Mouse (Mus musculus) embryonic fibroblast, embryonic 13.5 days (primary cell): Measurements from ENCODE around the gene Hoxa6. TPM values are rescaled to one million over a fixed set of nuclear protein-coding genes. Genes with fewer than 3 reads are reported as not detected.

Experiments
- H3K27ac ChIP-seq: 2 replicates; pipeline ENCODE4 v1.5.1; 2012; ENCODE audit warnings: low read length, control low read depth, inconsistent platforms; ENCODE audit not compliant: insufficient read depth
- H3K4me1 ChIP-seq: 2 replicates; pipeline ENCODE4 v1.6.1; 2011; ENCODE audit warnings: low read length; ENCODE audit not compliant: control insufficient read depth, insufficient read depth
- H3K4me3 ChIP-seq: 2 replicates; pipeline ENCODE4 v1.5.1; 2011; ENCODE audit warnings: mild to moderate bottlenecking, control low read depth, low read length; ENCODE audit not compliant: insufficient read depth
- CTCF ChIP-seq: IDR thresholded peaks from 2 replicates; pipeline ENCODE4 v1.5.1; 2011; ENCODE audit warnings: mild to moderate bottlenecking, control low read depth, low read length, moderate library complexity, borderline replicate concordance; ENCODE audit not compliant: insufficient read depth
- POLR2A ChIP-seq: IDR thresholded peaks from 2 replicates; pipeline ENCODE4 v1.6.1; 2011; ENCODE audit warnings: low read depth, mild to moderate bottlenecking, control low read depth, low read length, moderate library complexity
- polyA plus RNA-seq: library from polyadenylated mRNA; stranded (reverse); fragments of >200 nt; gene quantifications from 2 replicates; pipeline ENCODE4 v1.2.4, GENCODE M21; 2011; ENCODE audit warnings: low read depth; ENCODE audit not compliant: missing spikeins, insufficient read length

The Hoxa6 gene
- polyA plus RNA-seq, 1 experiment = 2.8 TPM

GRCm38 (mm10) chr6:52190906-52191810 lies 17.4 kb downstream of the Hoxa6 start, which contains the start of gene Hoxa4:
Gene Hoxa4, minus strand, starts transcription at chr6:52191753.
- peak within 1 kb of the TSS; percentile 61 for H3K4me3 ChIP-seq
- TF ChIP-seq CTCF (no peak), POLR2A (no peak)
- H3K27ac ChIP-seq = peak within 1 kb of the TSS; percentile 59
- H3K4me1 ChIP-seq = peaks cover 9% of the 10 kb centered on the region

- TF ChIP-seq CTCF = no peak
- TF ChIP-seq POLR2A = no peak
- H3K27ac ChIP-seq = peak overlapping the region; percentile 39
- peak overlapping the region; percentile 24; the same call in 1 of the 2 replicates for H3K4me3 ChIP-seq
- peaks cover 11% of the 10 kb centered on the region for H3K4me1 ChIP-seq
These were observed 18.1 kb downstream of the Hoxa6 start for GRCm38 (mm10) chr6:52190410-52190809.

GRCm38 (mm10) chr6:52189909-52190308 lies 18.6 kb downstream of the Hoxa6 start:
- TF ChIP-seq CTCF (no peak), POLR2A (no peak)
- peak overlapping the region; percentile 3; the same call in 1 of the 2 replicates for H3K27ac ChIP-seq
- H3K4me1 ChIP-seq = peaks cover 11% of the 10 kb centered on the region
- H3K4me3 ChIP-seq = no peak overlapping the region

- peaks cover 11% of the 10 kb centered on the region for H3K4me1 ChIP-seq
- no peak overlapping the region for H3K4me3 ChIP-seq
- no peak overlapping the region for H3K27ac ChIP-seq
- TF ChIP-seq CTCF = no peak
- TF ChIP-seq POLR2A = no peak
These were observed 19.3 kb downstream of the Hoxa6 start for GRCm38 (mm10) chr6:52189172-52189591.

DNA sequence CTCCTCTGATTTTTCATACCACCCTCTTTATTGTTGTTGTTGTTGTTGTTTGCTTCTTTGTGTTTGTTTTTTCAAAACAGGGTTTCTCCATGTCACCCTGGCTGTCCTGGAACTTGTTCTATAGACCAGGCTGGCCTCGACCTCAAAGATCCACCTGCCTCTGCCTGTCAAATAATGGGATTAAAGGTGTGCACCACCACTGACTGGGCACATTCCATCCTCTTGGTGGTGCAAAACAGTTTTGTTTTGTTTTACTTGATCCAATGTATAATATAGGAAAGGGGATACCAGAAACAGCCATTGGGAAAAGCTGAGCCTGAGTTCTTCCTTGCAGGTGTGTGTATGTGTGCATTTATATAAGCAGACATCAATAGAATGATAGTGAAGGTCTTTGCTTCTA lies 22.0 kb downstream of the Hoxa6 start:
- TF ChIP-seq POLR2A (no peak), CTCF (no peak)
- Histone ChIP-seq H3K27ac (no peak overlapping the region), H3K4me3 (no peak overlapping the region), H3K4me1 (peaks cover 11% of the 10 kb centered on the region)

GRCm38 (mm10) chr6:52185834-52186233 lies 22.7 kb downstream of the Hoxa6 start:
- TF ChIP-seq CTCF = no peak
- no peak for TF ChIP-seq POLR2A
- Histone ChIP-seq H3K4me3 (no peak overlapping the region), H3K27ac (peak overlapping the region; percentile 69), H3K4me1 (peaks cover 11% of the 10 kb centered on the region)

DNA sequence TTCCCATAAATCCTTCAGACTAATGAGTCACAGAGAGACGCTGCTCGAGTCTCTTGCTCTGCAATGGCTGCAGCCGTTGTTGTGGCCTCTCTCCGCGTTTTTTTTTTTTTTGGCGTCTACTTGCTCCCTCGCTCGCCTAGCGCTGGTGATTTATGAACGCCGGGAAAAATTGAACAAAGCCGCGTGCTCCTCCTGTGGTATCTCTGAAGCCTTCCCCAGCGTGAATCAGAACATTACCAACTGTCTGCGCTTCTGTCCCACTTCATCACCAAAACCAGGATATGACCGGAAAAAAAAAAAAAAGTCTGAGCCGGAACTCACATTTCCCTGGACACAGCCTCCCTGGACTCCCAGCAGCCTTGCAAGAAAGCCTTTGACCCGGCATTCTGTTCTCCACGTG lies 23.3 kb downstream of the Hoxa6 start:
- TF ChIP-seq POLR2A (no peak), CTCF (no peak)
- Histone ChIP-seq H3K27ac (peak overlapping the region; percentile 69), H3K4me1 (peaks cover 11% of the 10 kb centered on the region), H3K4me3 (no peak overlapping the region)

- peak overlapping the region; percentile 24; the same call in 1 of the 2 replicates for H3K27ac ChIP-seq
- TF ChIP-seq POLR2A (no peak), CTCF (no peak)
- peaks cover 7% of the 10 kb centered on the region for H3K4me1 ChIP-seq
- H3K4me3 ChIP-seq = no peak overlapping the region
These were observed 23.9 kb downstream of the Hoxa6 start for GRCm38 (mm10) chr6:52184668-52185067.

DNA sequence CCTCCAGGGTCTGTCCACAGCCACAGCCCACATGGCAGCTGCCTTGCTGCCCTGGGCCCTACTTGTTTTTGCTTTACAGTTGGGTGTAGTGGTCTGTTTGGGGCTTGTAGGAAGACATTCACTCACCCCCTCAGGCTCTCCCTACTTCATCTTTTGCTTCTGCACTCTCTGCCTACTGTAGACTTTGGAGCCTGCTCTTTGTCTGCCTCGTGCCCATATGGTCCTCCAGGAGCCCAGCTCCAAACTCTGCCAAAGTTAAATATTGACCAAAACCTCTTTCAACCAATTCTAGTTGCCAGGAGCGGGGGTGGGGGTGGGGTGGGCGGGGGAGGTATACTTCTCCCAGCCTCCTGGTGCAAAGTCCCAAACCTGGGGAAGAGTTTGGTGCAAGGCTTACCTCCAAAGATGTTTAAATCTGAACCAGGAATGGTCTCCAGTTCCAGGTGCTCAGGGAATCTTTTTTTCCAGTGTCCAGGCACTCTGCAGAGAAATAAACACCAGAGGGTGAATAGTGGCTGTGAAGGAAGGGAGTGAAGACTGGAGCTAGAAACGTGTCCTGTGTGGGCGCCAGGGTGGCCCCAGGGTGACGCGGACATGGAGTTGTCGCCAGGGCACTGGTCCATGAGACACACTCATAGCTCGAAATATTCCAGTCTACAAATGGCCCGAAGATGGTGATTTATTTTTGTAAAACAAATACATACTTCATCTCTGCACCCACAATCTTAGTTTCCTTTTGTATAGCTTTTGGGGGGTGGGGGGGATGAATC lies 25.0 kb downstream of the Hoxa6 start:
- Histone ChIP-seq H3K4me1 (peaks cover 5% of the 10 kb centered on the region), H3K27ac (peak overlapping the region; percentile 67), H3K4me3 (peak overlapping the region; percentile 24)
- TF ChIP-seq CTCF (no peak), POLR2A (no peak)
